Mouse (Mus musculus): ENCODE results near the gene Pla1a. TPM values are rescaled to one million over a fixed set of nuclear protein-coding genes. Genes with fewer than 3 reads are reported as not detected.

Pla1a gene
- polyA plus RNA-seq, 1 experiment from 2014 or later = 1.4 TPM

- no peak for ATAC-seq (ENCODE audit: low FRiP score)
- 79% methylated on average over 8 of the region's 8 CpGs for WGBS
- Histone ChIP-seq H3K36me3 (no peaks in the 10 kb centered on the region), H3K9me3 (replicated peaks) (no peaks in the 10 kb centered on the region), H3K27me3 (replicated peaks) (no peaks in the 10 kb centered on the region), H3K4me3 (replicated peaks) (no peak overlapping the region), H3K4me2 (no peak overlapping the region), H3K4me1 (no peaks in the 10 kb centered on the region), H3K27ac (replicated peaks) (no peak overlapping the region), H3K9ac (replicated peaks) (no peak overlapping the region)
Observed at GRCm38 (mm10) chr16:38469437-38469836, 36.5 kb upstream of the Pla1a start.

- Histone ChIP-seq H3K4me2 (no peak overlapping the region), H3K27me3 (replicated peaks) (no peaks in the 10 kb centered on the region), H3K9me3 (replicated peaks) (no peaks in the 10 kb centered on the region), H3K27ac (replicated peaks) (no peak overlapping the region), H3K36me3 (no peaks in the 10 kb centered on the region), H3K4me3 (replicated peaks) (no peak overlapping the region), H3K4me1 (no peaks in the 10 kb centered on the region), H3K9ac (replicated peaks) (no peak overlapping the region)
- WGBS = 44% methylated on average over 3 of the region's 3 CpGs
- no peak for ATAC-seq (ENCODE audit: low FRiP score)
Observed at GRCm38 (mm10) chr16:38468706-38469018, 35.7 kb upstream of the Pla1a start.

- no peak for ATAC-seq (ENCODE audit: low FRiP score)
- H3K9me3 ChIP-seq (replicated peaks) = no peaks in the 10 kb centered on the region
- no peak overlapping the region for H3K4me2 ChIP-seq
- 81% methylated on average over 8 of the region's 8 CpGs for WGBS
- H3K27me3 ChIP-seq (replicated peaks) = no peaks in the 10 kb centered on the region
- H3K36me3 ChIP-seq = no peaks in the 10 kb centered on the region
- H3K27ac ChIP-seq (replicated peaks) = no peak overlapping the region
- H3K4me1 ChIP-seq = no peaks in the 10 kb centered on the region
- no peak overlapping the region for H3K9ac ChIP-seq (replicated peaks)
- H3K4me3 ChIP-seq (replicated peaks) = no peak overlapping the region
Observed at GRCm38 (mm10) chr16:38467917-38468705, 35.2 kb upstream of the Pla1a start.

GRCm38 (mm10) chr16:38467091-38467916 lies 34.4 kb upstream of the Pla1a start:
- Histone ChIP-seq H3K9ac (replicated peaks) (no peak overlapping the region), H3K4me1 (no peaks in the 10 kb centered on the region), H3K4me2 (no peak overlapping the region), H3K9me3 (replicated peaks) (no peaks in the 10 kb centered on the region), H3K4me3 (replicated peaks) (no peak overlapping the region), H3K27me3 (replicated peaks) (no peaks in the 10 kb centered on the region), H3K27ac (replicated peaks) (no peak overlapping the region), H3K36me3 (no peaks in the 10 kb centered on the region)
- no peak for ATAC-seq (ENCODE audit: low FRiP score)
- 92% methylated on average over 13 of the region's 13 CpGs for whole genome bisulfite sequencing

GRCm38 (mm10) chr16:38466089-38466488 lies 33.1 kb upstream of the Pla1a start:
- Histone ChIP-seq H3K9ac (replicated peaks) (no peak overlapping the region), H3K36me3 (no peaks in the 10 kb centered on the region), H3K4me2 (no peak overlapping the region), H3K27ac (replicated peaks) (no peak overlapping the region), H3K4me1 (no peaks in the 10 kb centered on the region), H3K27me3 (replicated peaks) (no peaks in the 10 kb centered on the region), H3K4me3 (replicated peaks) (no peak overlapping the region), H3K9me3 (replicated peaks) (no peaks in the 10 kb centered on the region)
- 83% methylated on average over 4 of the region's 4 CpGs for whole genome bisulfite sequencing
- no peak for ATAC-seq (ENCODE audit: low FRiP score)

GRCm38 (mm10) chr16:38463305-38463704 lies 30.4 kb upstream of the Pla1a start:
- no peak for ATAC-seq (ENCODE audit: low FRiP score)
- no peak overlapping the region for H3K27ac ChIP-seq (replicated peaks)
- H3K4me3 ChIP-seq (replicated peaks) = no peak overlapping the region
- WGBS = 93% methylated on average over 5 of the region's 5 CpGs
- H3K27me3 ChIP-seq (replicated peaks) = no peaks in the 10 kb centered on the region
- H3K9ac ChIP-seq (replicated peaks) = no peak overlapping the region
- no peaks in the 10 kb centered on the region for H3K4me1 ChIP-seq
- H3K4me2 ChIP-seq = no peak overlapping the region
- H3K36me3 ChIP-seq = no peaks in the 10 kb centered on the region
- no peaks in the 10 kb centered on the region for H3K9me3 ChIP-seq (replicated peaks)

GRCm38 (mm10) chr16:38462161-38462560 lies 29.2 kb upstream of the Pla1a start:
- Histone ChIP-seq H3K36me3 (no peaks in the 10 kb centered on the region), H3K27me3 (replicated peaks) (no peaks in the 10 kb centered on the region), H3K9me3 (replicated peaks) (no peaks in the 10 kb centered on the region), H3K4me2 (no peak overlapping the region), H3K9ac (replicated peaks) (no peak overlapping the region), H3K27ac (replicated peaks) (no peak overlapping the region), H3K4me3 (replicated peaks) (no peak overlapping the region), H3K4me1 (no peaks in the 10 kb centered on the region)
- WGBS = 88% methylated on average over 7 of the region's 7 CpGs
- no peak for ATAC-seq (ENCODE audit: low FRiP score)

GRCm38 (mm10) chr16:38461749-38462148 lies 28.8 kb upstream of the Pla1a start:
- H3K9ac ChIP-seq (replicated peaks) = no peak overlapping the region
- 75% methylated on average over 8 of the region's 8 CpGs for WGBS
- H3K27ac ChIP-seq (replicated peaks) = no peak overlapping the region
- H3K4me3 ChIP-seq (replicated peaks) = no peak overlapping the region
- ATAC-seq (ENCODE audit: low FRiP score) = no peak
- H3K36me3 ChIP-seq = no peaks in the 10 kb centered on the region
- no peaks in the 10 kb centered on the region for H3K9me3 ChIP-seq (replicated peaks)
- H3K27me3 ChIP-seq (replicated peaks) = no peaks in the 10 kb centered on the region
- H3K4me2 ChIP-seq = no peak overlapping the region
- H3K4me1 ChIP-seq = no peaks in the 10 kb centered on the region

GRCm38 (mm10) chr16:38459990-38460389 lies 27.0 kb upstream of the Pla1a start:
- H3K4me3 ChIP-seq (replicated peaks) = no peak overlapping the region
- no peaks in the 10 kb centered on the region for H3K36me3 ChIP-seq
- no peak overlapping the region for H3K4me2 ChIP-seq
- no peaks in the 10 kb centered on the region for H3K9me3 ChIP-seq (replicated peaks)
- WGBS = 90% methylated on average over 4 of the region's 4 CpGs
- H3K9ac ChIP-seq (replicated peaks) = no peak overlapping the region
- H3K27me3 ChIP-seq (replicated peaks) = no peaks in the 10 kb centered on the region
- H3K27ac ChIP-seq (replicated peaks) = no peak overlapping the region
- H3K4me1 ChIP-seq = no peaks in the 10 kb centered on the region
- no peak for ATAC-seq (ENCODE audit: low FRiP score)

GRCm38 (mm10) chr16:38458600-38459280 lies 25.8 kb upstream of the Pla1a start:
- H3K4me1 ChIP-seq = no peaks in the 10 kb centered on the region
- no peak overlapping the region for H3K27ac ChIP-seq (replicated peaks)
- H3K9me3 ChIP-seq (replicated peaks) = no peaks in the 10 kb centered on the region
- H3K9ac ChIP-seq (replicated peaks) = no peak overlapping the region
- no peak overlapping the region for H3K4me3 ChIP-seq (replicated peaks)
- no peaks in the 10 kb centered on the region for H3K36me3 ChIP-seq
- no peaks in the 10 kb centered on the region for H3K27me3 ChIP-seq (replicated peaks)
- 78% methylated on average over 6 of the region's 6 CpGs for WGBS
- no peak overlapping the region for H3K4me2 ChIP-seq
- ATAC-seq (ENCODE audit: low FRiP score) = no peak

- peaks cover 1% of the 10 kb centered on the region for H3K4me1 ChIP-seq
- H3K36me3 ChIP-seq = no peaks in the 10 kb centered on the region
- no peaks in the 10 kb centered on the region for H3K27me3 ChIP-seq (replicated peaks)
- H3K9ac ChIP-seq (replicated peaks) = no peak overlapping the region
- no peak overlapping the region for H3K4me2 ChIP-seq
- WGBS = 52% methylated on average over 11 of the region's 11 CpGs
- no peak overlapping the region for H3K4me3 ChIP-seq (replicated peaks)
- no peaks in the 10 kb centered on the region for H3K9me3 ChIP-seq (replicated peaks)
- ATAC-seq (ENCODE audit: low FRiP score) = no peak
- no peak overlapping the region for H3K27ac ChIP-seq (replicated peaks)
Observed at GRCm38 (mm10) chr16:38456812-38457567, 24.0 kb upstream of the Pla1a start.

All from neural tube, embryonic 15.5 days (tissue).